Mouse (Mus musculus): Measurements from ENCODE around the gene Gm21915. TPM values are rescaled to one million over a fixed set of nuclear protein-coding genes. Genes with fewer than 3 reads are reported as not detected.

Gm21915 gene
- polyA plus RNA-seq, 1 experiment from 2014 or later, result not detected

GRCm38 (mm10) chr9:40685801-40686420 is 15.5 kb downstream of the Gm21915 start, which contains the start of gene Clmp:
Gene Clmp (plus strand): TSS chr9:40685962.
- H3K9me3 ChIP-seq (replicated peaks; ENCODE audit: control insufficient read depth, low read length), result no peaks in the 10 kb centered on the region
- H3K9ac ChIP-seq (ENCODE audit: low read length), result peak within 1 kb of the TSS; percentile 92
- DNase-seq (ENCODE audit: low spot score) (peak; percentile 74), ATAC-seq (peak; percentile 76)
- H3K27me3 ChIP-seq (replicated peaks; ENCODE audit: control insufficient read depth, insufficient read depth, low read length), result no peaks in the 10 kb centered on the region
- under 1% methylated on average over 32 of the region's 53 CpGs for WGBS
- H3K4me2 ChIP-seq (ENCODE audit: low read length), result peak within 1 kb of the TSS; percentile 77
- H3K36me3 ChIP-seq (ENCODE audit: control insufficient read depth, insufficient read depth, low read length), result no peaks in the 10 kb centered on the region
- peaks cover 10% of the 10 kb centered on the region for H3K4me1 ChIP-seq (ENCODE audit: control insufficient read depth, insufficient read depth, low read length)
- H3K27ac ChIP-seq (ENCODE audit: low read depth, low read length), result peak within 1 kb of the TSS; percentile 93
- peak within 1 kb of the TSS; percentile 69 for H3K4me3 ChIP-seq (ENCODE audit: low read depth, low read length)

- WGBS, result under 1% methylated on average over 13 of the region's 23 CpGs
- no peaks in the 10 kb centered on the region for H3K36me3 ChIP-seq (ENCODE audit: control insufficient read depth, insufficient read depth, low read length)
- H3K4me1 ChIP-seq (ENCODE audit: control insufficient read depth, insufficient read depth, low read length), result peaks cover 10% of the 10 kb centered on the region
- peak overlapping the region; percentile 69 for H3K4me3 ChIP-seq (ENCODE audit: low read depth, low read length)
- no peaks in the 10 kb centered on the region for H3K27me3 ChIP-seq (replicated peaks; ENCODE audit: control insufficient read depth, insufficient read depth, low read length)
- ATAC-seq (peak; percentile 71), DNase-seq (ENCODE audit: low spot score) (peak; percentile 41)
- peak overlapping the region; percentile 93 for H3K27ac ChIP-seq (ENCODE audit: low read depth, low read length)
- H3K4me2 ChIP-seq (ENCODE audit: low read length), result peak overlapping the region; percentile 77
- peak overlapping the region; percentile 92 for H3K9ac ChIP-seq (ENCODE audit: low read length)
- no peaks in the 10 kb centered on the region for H3K9me3 ChIP-seq (replicated peaks; ENCODE audit: control insufficient read depth, low read length)
Observed at GRCm38 (mm10) chr9:40686421-40686899, 16.0 kb downstream of the Gm21915 start.

DNA sequence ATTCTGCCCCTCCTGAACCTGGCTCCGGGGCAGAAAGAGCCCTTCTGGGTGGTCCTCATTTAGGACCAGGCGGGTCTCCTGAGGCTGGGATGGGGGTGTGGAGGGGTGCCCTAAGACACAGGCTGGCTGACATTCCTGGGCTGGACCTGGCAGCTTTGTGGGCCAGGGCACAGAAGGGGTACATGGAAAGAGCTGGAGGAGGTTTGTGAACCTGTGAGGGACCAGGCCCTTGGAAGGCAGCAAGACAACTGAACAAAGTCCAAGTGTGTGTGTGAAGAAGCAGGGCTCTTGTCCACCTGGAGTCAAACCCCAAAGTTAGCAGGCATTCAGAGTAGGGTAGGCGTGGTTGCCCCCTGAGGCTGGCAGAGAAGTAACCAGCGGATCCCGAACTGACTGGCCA is 16.6 kb downstream of the Gm21915 start:
- Histone ChIP-seq H3K27me3 (replicated peaks; ENCODE audit: control insufficient read depth, insufficient read depth, low read length) (no peaks in the 10 kb centered on the region), H3K9ac (ENCODE audit: low read length) (peak overlapping the region; percentile 92), H3K9me3 (replicated peaks; ENCODE audit: control insufficient read depth, low read length) (no peaks in the 10 kb centered on the region), H3K4me3 (ENCODE audit: low read depth, low read length) (peak overlapping the region; percentile 69), H3K36me3 (ENCODE audit: control insufficient read depth, insufficient read depth, low read length) (no peaks in the 10 kb centered on the region), H3K4me2 (ENCODE audit: low read length) (peak overlapping the region; percentile 77), H3K27ac (ENCODE audit: low read depth, low read length) (peak overlapping the region; percentile 93), H3K4me1 (ENCODE audit: control insufficient read depth, insufficient read depth, low read length) (peaks cover 10% of the 10 kb centered on the region)
- 35% methylated on average over 5 of the region's 5 CpGs for WGBS
- DNase-seq (ENCODE audit: low spot score) (no peak), ATAC-seq (no peak)

DNA sequence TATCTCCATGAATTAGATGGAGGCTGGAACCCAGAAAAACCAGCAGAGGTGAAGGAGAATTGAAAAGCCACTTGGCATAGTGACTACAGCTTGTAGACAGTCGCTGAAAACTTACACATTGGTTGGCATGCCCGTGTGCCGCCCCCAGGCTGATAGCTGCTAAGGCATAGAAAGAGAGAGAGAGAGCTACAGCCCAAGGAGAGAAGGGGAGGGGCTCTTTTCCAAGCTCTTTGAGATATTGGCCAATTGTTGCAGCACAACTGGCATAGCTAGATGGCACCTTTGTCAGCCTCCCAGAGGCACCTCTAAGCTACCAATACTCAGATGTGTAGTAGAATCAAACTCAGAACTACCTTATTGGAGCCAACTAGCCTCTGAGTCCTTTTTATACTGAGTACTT is 17.1 kb downstream of the Gm21915 start:
- Histone ChIP-seq H3K4me2 (ENCODE audit: low read length) (peak overlapping the region; percentile 77), H3K27ac (ENCODE audit: low read depth, low read length) (no peak overlapping the region; the same call in 1 of the 2 replicates), H3K4me3 (ENCODE audit: low read depth, low read length) (peak overlapping the region; percentile 69), H3K36me3 (ENCODE audit: control insufficient read depth, insufficient read depth, low read length) (no peaks in the 10 kb centered on the region), H3K27me3 (replicated peaks; ENCODE audit: control insufficient read depth, insufficient read depth, low read length) (no peaks in the 10 kb centered on the region), H3K9me3 (replicated peaks; ENCODE audit: control insufficient read depth, low read length) (no peaks in the 10 kb centered on the region), H3K9ac (ENCODE audit: low read length) (peak overlapping the region; percentile 92; the same call in 1 of the 2 replicates), H3K4me1 (ENCODE audit: control insufficient read depth, insufficient read depth, low read length) (peaks cover 10% of the 10 kb centered on the region)
- ATAC-seq (no peak), DNase-seq (ENCODE audit: low spot score) (peak; percentile 42)
- WGBS, result 50% methylated on average over 3 of the region's 3 CpGs

DNA sequence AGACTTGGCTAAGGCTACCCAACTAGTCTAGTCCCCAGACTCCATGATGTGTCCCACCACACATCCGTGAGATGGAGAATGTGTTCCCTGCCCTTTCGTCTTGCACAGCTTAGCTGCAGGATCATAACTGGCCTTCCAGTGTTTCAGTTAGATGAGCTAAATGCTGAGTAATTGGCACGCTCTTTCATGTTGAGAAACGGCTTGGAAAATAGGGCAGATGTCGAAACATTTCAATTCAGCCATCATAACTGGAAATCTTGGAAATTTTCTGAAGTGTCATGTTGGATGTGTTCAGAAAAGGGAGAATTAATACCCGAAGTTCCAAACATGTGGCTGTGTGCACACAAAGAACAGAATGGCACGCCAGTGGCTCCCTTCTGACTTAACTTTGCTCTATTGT is 20.1 kb downstream of the Gm21915 start:
- Histone ChIP-seq H3K4me1 (ENCODE audit: control insufficient read depth, insufficient read depth, low read length) (peaks cover 28% of the 10 kb centered on the region), H3K4me2 (ENCODE audit: low read length) (no peak overlapping the region), H3K9me3 (replicated peaks; ENCODE audit: control insufficient read depth, low read length) (no peaks in the 10 kb centered on the region), H3K9ac (ENCODE audit: low read length) (no peak overlapping the region), H3K36me3 (ENCODE audit: control insufficient read depth, insufficient read depth, low read length) (no peaks in the 10 kb centered on the region), H3K27ac (ENCODE audit: low read depth, low read length) (no peak overlapping the region), H3K4me3 (ENCODE audit: low read depth, low read length) (no peak overlapping the region), H3K27me3 (replicated peaks; ENCODE audit: control insufficient read depth, insufficient read depth, low read length) (no peaks in the 10 kb centered on the region)
- DNase-seq (ENCODE audit: low spot score) (no peak), ATAC-seq (no peak)
- 85% methylated on average over 7 of the region's 7 CpGs for WGBS

GRCm38 (mm10) chr9:40693026-40693425 is 22.6 kb downstream of the Gm21915 start:
- H3K27me3 ChIP-seq (replicated peaks; ENCODE audit: control insufficient read depth, insufficient read depth, low read length), result no peaks in the 10 kb centered on the region
- H3K4me1 ChIP-seq (ENCODE audit: control insufficient read depth, insufficient read depth, low read length), result peaks cover 22% of the 10 kb centered on the region
- H3K36me3 ChIP-seq (ENCODE audit: control insufficient read depth, insufficient read depth, low read length), result no peaks in the 10 kb centered on the region
- no peak overlapping the region for H3K4me2 ChIP-seq (ENCODE audit: low read length)
- H3K27ac ChIP-seq (ENCODE audit: low read depth, low read length), result peak overlapping the region; percentile 55; the same call in 1 of the 2 replicates
- no peaks in the 10 kb centered on the region for H3K9me3 ChIP-seq (replicated peaks; ENCODE audit: control insufficient read depth, low read length)
- H3K9ac ChIP-seq (ENCODE audit: low read length), result peak overlapping the region; percentile 26; the same call in 1 of the 2 replicates
- no peak overlapping the region for H3K4me3 ChIP-seq (ENCODE audit: low read depth, low read length)
- ATAC-seq (peak; percentile 54; the same call in 1 of the 2 replicates), DNase-seq (ENCODE audit: low spot score) (peak; percentile 46)
- 20% methylated on average over 3 of the region's 3 CpGs for WGBS

DNA sequence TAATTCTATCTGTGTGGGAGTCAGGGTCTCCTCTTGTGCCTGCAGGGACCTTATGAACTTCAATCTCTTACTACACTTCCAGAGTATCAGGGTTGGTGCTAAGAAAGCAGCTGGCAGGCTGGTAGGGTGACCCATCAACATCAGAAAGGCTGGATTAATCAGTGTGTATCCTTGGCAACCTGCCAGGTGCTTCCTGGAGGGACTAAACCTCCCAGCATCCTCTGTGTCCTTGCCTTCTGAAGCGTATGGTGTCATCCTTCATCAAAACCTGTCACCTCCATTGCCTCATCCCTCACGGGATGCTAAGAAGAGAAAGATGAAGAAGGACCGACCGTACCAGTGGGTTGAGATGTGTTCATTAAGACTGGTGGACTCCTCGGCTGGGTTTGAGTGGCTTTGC is 23.4 kb downstream of the Gm21915 start:
- 55% methylated on average over 5 of the region's 5 CpGs for WGBS
- DNase-seq (ENCODE audit: low spot score), result peak; percentile 69
- H3K9ac ChIP-seq (ENCODE audit: low read length), result no peak overlapping the region

GRCm38 (mm10) chr9:40694284-40694683 is 23.9 kb downstream of the Gm21915 start:
- Histone ChIP-seq H3K4me3 (ENCODE audit: low read depth, low read length) (no peak overlapping the region), H3K4me2 (ENCODE audit: low read length) (no peak overlapping the region), H3K36me3 (ENCODE audit: control insufficient read depth, insufficient read depth, low read length) (no peaks in the 10 kb centered on the region), H3K27ac (ENCODE audit: low read depth, low read length) (peak overlapping the region; percentile 55; the same call in 1 of the 2 replicates), H3K9ac (ENCODE audit: low read length) (no peak overlapping the region), H3K27me3 (replicated peaks; ENCODE audit: control insufficient read depth, insufficient read depth, low read length) (no peaks in the 10 kb centered on the region), H3K4me1 (ENCODE audit: control insufficient read depth, insufficient read depth, low read length) (peaks cover 18% of the 10 kb centered on the region), H3K9me3 (replicated peaks; ENCODE audit: control insufficient read depth, low read length) (no peaks in the 10 kb centered on the region)
- ATAC-seq (0 out of 2 replicates have a peak, but pooled peaks have one; percentile 6), DNase-seq (ENCODE audit: low spot score) (no peak)
- WGBS, result 63% methylated on average over 12 of the region's 12 CpGs

More for the DNA sequence above, 23.4 kb downstream of the Gm21915 start:
- peaks cover 18% of the 10 kb centered on the region for H3K4me1 ChIP-seq (ENCODE audit: control insufficient read depth, insufficient read depth, low read length)
- H3K4me2 ChIP-seq (ENCODE audit: low read length), result no peak overlapping the region
- no peaks in the 10 kb centered on the region for H3K36me3 ChIP-seq (ENCODE audit: control insufficient read depth, insufficient read depth, low read length)
- no peaks in the 10 kb centered on the region for H3K27me3 ChIP-seq (replicated peaks; ENCODE audit: control insufficient read depth, insufficient read depth, low read length)
- peak; percentile 54 for ATAC-seq
- peak overlapping the region; percentile 55; the same call in 1 of the 2 replicates for H3K27ac ChIP-seq (ENCODE audit: low read depth, low read length)
- no peaks in the 10 kb centered on the region for H3K9me3 ChIP-seq (replicated peaks; ENCODE audit: control insufficient read depth, low read length)
- H3K4me3 ChIP-seq (ENCODE audit: low read depth, low read length), result no peak overlapping the region

DNA sequence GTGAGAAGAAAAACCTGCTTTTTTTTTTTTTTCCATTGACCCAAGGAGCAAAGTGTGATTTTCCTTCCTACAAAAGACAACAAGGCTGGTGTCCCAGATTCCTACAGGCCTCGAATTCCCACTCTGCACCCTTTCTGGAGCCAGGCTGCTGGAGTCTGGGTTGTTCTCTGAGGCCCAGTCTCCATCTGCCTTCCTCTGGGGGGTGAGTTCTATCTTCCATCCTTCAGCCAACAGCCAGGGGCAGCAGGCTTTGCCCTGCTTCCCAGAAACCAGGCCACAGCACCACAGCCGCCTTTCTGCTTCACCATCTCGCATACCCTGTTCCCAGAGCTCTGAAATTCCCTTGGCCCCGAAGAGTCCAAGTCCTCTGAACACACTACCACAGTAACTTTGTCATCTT is 25.7 kb downstream of the Gm21915 start:
- H3K9me3 ChIP-seq (replicated peaks; ENCODE audit: control insufficient read depth, low read length), result no peaks in the 10 kb centered on the region
- 82% methylated on average over 4 of the region's 4 CpGs for WGBS
- ATAC-seq (no peak), DNase-seq (ENCODE audit: low spot score) (no peak)
- no peak overlapping the region for H3K4me3 ChIP-seq (ENCODE audit: low read depth, low read length)
- peaks cover 18% of the 10 kb centered on the region for H3K4me1 ChIP-seq (ENCODE audit: control insufficient read depth, insufficient read depth, low read length)
- no peaks in the 10 kb centered on the region for H3K27me3 ChIP-seq (replicated peaks; ENCODE audit: control insufficient read depth, insufficient read depth, low read length)
- no peak overlapping the region for H3K9ac ChIP-seq (ENCODE audit: low read length)
- no peak overlapping the region for H3K27ac ChIP-seq (ENCODE audit: low read depth, low read length)
- H3K4me2 ChIP-seq (ENCODE audit: low read length), result no peak overlapping the region
- H3K36me3 ChIP-seq (ENCODE audit: control insufficient read depth, insufficient read depth, low read length), result no peaks in the 10 kb centered on the region
